Mouse (Mus musculus): ENCODE data around the gene Stard7.
A peak's percentile ranks its signal among the peaks of the same experiment; 100 is the strongest.
"Not testable (repeated sequence)": the region's sequence is repeated elsewhere in the genome, so short reads cannot be mapped to it uniquely, and the experiment has no call there.

The Stard7 gene

DNA sequence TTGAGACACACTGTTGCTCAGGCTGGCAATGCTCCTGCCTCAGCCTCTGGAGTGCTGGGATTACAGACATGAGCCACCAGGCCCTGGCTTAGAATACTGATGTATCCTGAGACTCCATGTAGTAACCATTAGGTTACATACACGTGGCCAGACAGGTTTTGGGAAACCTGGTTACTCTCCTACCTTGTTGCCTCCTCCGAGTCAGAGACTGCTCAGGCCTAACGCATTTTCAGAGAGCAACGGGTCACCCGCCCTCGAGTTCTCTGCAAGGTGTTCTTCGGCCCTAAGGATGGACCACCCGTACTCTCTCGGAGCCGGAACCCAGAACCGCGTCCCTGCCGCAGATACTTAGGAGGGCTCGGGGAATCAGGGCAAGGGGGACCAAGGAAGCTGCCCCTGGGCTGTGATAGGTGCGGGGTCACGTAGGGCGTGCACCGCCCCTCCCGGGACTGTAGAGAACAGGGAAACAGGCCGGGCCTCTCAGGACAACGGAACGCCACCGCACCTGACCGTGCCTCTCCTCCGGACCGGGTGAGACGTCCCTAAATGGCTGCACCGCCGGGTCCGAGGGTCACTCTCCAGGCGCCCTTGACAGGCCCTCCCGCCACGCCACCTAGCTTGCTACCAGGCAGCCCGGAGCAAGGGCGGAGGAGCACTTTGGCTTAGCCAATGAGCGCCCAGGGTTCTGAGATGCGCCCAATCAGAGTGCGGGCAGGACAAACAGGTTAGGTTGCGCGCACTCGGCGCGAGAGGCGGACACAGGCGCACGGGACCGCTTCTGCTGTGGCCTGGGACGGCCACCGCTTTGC is at the start of gene Stard7:
Gene Stard7 (plus strand): TSS at position 728 of the 809 bp plus-strand sequence.
- peak; percentile 92 to 94 for DNase-seq (ENCODE audit: low spot score in 2 of 2)

DNA sequence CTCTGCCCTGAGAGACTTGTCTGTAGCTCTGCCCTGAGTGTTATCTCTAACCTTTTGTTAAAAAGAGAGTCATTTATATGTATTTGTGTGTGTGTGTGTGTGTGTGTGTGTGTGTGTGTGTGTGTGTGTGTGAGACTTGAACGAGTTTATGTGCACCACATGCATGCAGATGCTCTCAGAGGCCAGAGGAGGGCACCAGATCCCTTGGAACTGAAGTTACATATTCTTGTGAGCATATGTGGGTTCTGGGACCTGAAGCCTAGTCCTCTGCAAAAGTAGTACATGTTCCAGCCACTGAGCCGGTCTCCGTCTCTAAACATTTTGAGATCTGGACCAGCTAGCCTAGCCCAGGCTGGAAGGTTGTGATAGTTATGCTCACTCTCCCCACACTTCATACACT is 44.8 kb upstream of the Stard7 start:
- no peak for DNase-seq (ENCODE audit: low spot score in 2 of 2)

DNA sequence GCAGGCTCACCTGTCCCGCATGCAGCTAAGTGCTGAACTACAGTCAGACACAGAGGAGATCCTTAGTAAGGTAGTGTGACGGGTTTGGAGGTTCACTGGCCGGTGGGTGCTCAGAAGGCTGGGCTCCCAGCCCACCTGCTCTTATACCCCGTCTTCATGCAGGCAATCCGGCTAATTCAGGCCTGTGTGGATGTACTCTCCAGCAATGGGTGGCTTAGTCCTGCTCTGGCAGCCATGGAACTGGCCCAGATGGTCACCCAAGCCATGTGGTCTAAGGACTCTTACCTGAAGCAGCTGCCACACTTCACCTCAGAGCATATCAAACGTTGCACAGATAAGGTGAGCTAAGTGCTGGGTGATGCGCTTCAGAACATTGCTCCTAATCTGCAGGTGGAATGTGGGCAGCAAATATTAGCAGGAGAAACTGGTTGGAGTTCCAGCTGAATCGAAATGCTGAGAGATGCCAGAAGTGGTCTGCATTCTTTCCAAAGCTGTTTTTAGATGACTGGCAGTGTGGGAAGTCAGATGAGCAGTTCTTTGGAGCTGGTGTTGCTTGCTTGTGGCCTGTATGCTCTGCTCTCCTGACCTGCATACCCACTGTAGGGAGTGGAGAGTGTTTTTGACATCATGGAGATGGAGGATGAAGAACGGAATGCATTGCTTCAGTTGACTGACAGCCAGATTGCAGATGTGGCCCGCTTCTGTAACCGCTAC is 32.0 kb upstream of the Stard7 start:
- no peak for DNase-seq (ENCODE audit: low spot score in 2 of 2)

DNA sequence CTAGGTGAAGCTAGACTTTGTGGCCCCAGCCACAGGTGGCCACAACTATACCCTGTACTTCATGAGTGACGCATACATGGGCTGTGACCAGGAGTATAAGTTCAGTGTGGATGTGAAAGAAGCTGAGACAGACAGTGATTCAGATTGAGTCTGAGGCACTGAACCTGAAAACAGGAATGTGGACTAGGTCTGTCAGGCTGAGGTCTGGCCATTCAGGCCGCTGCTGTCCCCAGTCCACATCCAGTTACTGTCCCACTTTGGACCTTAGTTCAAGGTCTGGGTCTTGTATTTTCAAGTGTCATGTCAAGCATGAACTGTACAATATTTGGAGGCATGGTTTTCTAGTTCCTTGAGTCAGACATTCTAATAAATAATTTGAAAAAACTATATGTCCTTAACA is 30.0 kb upstream of the Stard7 start:
- no peak for DNase-seq (ENCODE audit: low spot score in 2 of 2)

DNA sequence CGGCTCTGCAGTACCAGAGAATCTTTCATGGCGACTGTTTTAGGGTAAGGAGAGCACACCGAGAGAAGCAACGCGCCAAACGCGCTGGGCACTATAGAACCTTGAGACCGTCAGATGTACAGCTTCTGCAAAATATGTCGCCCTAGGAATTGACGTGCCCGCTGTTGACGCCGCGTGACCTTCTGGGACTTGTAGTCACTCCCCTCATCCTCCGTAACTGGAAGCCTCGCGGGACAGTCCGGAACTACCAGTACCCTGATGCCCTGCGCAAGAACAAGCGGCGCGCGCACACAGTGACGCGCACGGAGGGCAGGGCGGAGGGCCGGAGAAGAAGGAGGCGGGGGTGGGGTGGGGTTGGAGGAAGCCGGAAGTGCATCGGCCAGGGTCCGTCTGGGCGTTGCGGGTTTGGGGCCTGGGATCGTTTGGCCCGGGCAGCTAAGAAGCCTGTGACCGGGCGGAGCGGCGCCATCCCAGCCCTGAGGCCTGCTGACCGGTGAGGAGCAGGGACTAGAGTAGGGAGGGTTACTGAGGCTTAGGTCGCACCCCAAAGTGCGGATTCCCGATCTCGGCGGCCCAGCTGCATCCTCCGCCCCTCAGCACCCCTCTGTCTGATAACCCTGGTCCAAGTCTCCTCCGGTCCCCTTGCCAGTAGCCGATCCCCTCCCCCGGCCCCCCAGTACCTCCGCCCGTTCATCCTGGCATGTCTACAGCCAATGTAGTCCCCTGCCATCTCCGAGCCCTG is 22.3 kb upstream of the Stard7 start, which contains the start of the genes Ciao1 and Tmem127:
Gene Ciao1 (minus strand): TSS at position 225 of the 742 bp plus-strand sequence.
Gene Tmem127 (plus strand): TSS at position 317 of the 742 bp plus-strand sequence.
- DNase-seq (ENCODE audit: low spot score in 2 of 2): peak; percentile 84 to 97

DNA sequence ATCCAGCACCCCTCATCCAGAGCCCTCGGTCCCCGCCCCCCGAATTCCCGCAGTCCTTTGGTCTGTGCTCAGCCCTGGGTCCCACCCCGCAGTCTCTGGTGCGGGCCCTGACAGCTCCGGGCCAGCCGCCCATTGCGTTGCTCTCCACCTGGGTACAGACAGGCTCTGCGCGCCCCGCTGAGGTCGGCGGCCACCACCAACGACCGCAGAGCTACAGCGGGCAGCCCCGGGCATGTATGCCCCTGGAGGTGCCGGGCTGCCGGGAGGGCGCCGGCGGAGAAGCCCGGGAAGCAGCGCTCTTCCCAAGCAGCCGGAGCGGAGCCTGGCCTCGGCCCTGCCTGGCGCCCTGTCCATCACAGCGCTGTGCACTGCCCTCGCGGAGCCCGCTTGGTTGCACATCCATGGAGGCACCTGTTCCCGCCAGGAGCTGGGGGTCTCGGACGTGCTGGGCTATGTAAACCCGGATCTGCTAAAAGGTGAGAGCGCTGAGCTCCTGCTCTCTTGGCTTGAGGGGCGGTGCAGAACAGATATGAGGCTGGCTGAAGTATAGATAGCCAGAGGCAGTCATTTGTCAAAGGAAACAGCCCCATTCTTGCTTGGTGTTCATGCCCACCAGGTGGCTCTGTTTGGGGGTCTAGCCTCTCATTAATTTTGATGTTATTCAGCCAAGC is 21.5 kb upstream of the Stard7 start:
- peak; percentile 15 to 44 for DNase-seq (ENCODE audit: low spot score in 2 of 2)

DNA sequence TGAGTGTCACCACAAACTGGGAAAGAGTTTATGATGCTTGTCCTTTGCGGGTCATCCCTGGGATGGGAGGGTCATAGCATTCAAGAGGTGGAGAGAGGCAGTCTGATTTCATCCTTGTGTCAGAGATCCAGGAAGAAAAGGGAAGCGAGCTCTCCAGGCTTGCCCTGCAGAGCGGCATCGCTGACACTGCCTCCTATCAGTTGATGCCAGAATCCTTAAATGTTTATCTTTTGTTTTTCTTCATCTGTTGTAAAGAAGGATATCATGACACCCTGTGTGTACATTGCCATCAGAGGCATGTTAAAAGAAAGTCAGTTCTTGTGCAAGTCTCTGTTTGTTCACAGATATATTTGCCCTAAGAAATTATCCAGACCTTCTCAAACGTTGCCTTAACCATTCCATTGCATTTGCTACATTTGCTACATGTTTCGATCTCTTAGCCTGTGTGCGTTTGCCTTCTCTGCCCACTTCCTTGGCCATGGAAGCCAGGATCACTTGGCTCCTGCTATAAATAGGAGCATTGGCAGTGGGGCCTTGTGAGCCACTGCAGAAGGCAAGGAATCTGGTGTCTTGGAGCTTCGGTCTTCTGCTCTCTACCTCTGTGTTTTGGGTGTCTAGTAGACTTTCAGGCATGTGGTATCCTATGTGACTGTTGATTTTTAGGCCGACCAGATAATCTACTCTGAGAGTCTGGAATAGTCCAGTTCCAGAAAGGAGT is 19.6 kb upstream of the Stard7 start:
- DNase-seq (ENCODE audit: low spot score in 2 of 2): no peak

DNA sequence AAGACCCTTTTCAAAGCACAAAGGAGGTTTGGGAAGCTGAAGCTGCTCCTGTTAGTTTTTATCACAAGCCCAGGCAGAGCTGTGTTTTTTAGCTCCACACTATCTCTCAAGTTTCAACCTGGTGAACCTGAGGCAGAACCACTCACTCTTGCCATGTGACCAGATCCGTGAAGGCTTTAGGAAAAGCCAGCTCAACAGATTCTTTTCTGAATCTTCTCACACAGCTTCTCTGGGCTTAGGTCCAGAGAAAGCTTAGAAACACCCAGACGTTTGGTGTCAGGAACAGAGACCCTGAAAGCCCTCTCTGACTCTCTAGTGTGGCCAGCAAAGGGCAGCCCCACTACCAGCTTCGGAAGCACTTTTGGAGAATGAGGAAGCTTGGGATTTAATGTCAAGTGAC is 18.6 kb upstream of the Stard7 start:
- DNase-seq (ENCODE audit: low spot score in 2 of 2): no peak

DNA sequence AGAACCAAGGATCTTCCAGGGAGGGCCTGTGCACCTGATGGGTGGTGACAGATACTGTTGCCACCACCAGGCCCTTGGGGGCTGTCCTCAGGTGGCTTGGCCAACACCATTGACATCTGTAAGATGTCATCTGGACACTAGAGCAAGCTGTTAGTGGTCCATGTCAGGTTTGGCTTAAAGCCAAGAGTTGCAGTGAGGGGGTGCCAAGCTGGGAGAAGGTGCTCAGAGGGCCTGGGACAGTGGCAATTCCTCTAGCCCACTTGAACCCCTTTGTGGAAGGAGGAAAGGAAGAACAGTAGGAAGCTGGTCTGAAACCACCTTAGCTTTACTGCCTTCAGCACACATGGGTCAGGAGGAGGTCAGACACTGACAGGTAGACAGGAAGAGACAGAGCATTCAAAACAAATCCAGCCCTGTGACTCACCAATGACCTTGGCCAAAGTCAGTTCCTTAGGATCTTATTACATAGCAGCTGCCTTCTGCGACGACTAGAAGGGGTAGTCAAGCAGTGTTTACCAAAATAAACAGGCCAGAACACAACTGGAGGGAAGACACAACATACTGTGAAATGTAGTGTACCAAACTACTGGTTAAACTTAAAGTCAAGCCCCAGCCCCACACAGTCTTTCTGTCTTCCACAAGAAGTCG is 18.0 kb upstream of the Stard7 start:
- DNase-seq (ENCODE audit: low spot score in 2 of 2): no peak

DNA sequence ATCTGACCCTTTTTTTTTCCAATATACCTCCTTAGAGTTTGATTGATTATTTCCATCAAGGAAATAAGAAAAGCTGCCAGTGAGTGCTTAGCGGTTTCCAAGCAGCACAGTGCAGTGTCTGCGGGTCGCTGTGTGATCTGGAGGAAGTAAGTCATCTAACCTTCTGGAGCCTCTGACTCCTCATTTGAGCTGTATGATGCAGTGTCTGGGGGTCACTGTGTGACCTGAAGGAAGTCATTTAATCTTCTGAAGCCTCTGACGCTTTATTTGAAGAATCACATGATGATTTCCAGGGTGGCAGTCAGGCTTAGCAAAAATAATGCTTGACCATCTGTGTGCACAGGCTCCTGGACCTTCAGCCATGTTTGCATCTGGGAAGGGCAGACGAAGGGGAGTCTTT is 17.2 kb upstream of the Stard7 start:
- no peak for DNase-seq (ENCODE audit: low spot score in 2 of 2)

DNA sequence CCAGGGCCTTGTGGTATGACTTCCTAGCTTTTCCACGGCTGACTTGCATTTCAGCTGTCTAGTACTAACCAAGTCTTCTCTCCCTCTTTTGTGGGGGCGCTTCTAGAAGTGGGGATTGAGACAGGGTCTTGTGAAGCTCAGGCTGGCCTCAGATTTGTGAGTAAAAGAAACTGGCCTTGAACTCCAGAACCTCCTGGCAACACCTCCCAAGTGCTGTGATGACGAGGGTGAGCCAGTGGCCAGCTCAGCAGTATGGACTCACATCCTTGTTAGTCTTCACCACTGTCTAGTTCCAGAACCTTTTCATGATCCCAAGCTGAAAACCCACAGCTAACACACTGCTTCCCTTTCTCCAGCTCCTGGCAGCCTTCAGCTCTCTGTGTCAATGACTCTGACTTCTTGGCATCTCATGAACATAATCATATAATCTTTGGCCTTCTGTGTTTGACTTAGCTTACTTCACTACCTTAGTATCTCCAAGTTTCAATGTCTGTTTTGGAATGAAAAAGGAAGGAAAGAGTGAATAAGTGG is 15.3 kb upstream of the Stard7 start:
- no peak for DNase-seq (ENCODE audit: low spot score in 2 of 2)

DNA sequence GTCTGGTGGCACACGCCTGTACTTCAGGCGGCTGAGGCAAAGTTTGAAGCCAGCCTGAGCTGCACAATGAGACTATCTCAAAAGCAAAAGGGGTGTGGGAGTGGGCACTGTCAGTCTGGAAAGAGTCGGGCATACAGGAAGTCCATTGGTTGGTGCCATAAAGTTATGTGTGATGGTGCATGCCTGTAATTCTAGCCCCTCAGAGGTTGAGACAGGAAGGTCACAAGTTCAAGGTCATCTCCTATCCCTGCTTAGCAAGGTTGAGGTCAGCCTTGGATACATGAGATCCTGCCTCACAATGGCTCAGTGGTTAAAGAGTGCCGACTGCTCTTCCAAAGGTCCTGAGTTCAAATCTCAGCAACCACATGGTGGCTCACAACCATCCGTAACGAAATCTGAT is 14.7 kb upstream of the Stard7 start:
- DNase-seq (ENCODE audit: low spot score in 2 of 2): no peak

DNA sequence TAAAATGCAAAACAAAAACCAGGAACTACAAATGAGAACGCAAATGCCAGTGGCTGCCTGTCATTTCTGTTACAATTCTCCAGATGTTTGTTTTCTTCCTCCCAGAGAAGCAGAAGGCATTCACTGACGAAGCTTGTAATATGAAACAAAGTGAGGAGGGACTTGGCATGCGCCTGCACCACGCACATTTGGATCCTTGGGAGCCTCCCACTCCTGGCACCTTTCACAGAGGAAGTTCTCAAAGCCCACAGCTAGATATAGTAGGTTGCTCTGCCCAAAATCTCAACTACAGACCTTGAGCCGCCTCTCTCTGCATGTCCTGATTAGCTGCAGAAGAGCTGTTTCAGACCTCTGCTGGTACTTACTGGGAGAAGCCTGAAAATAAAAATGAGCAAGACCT is 10.7 kb upstream of the Stard7 start:
- no peak for DNase-seq (ENCODE audit: low spot score in 2 of 2)

DNA sequence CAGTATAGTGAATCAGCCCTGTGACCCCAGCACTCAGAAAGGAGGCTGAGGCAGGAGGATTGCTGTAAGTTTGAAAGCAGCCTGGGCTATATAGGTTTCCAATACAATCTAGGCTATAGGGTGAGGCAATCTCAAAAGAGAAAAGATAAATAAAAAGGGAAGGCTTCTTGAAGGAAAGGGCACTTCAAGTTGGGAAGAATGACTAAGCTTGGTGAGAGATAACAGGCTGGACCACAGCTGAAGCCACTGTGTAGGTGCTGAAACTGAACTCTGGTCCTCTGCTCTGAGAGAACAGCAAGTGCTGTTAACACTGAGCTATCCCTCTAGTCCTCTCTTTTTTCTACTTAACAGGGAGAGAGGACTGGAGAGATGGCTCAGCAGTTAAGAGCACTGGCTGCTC is 7.5 kb upstream of the Stard7 start:
- DNase-seq (ENCODE audit: low spot score in 2 of 2): no peak

DNA sequence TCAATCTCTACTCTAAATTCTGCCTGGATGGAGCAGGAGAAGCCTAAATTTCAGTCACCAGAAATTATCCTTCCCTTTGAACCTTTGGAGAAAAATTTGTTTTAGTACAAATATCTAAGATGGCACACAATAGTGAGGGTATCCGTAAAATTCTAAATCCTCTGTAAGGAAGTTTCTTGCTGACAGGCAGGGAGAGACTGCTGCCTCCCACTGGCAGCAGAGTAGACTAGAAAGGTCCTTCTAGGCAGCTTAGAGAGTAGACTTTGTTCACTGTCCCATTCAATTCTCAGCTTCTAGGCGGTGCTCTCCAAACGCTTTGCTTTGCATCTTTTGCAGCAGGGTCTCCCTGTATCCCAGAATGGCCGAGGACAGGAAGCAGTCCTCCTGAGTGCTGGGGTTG is 2.2 kb upstream of the Stard7 start:
- no peak for DNase-seq (ENCODE audit: low spot score in 2 of 2)

DNA sequence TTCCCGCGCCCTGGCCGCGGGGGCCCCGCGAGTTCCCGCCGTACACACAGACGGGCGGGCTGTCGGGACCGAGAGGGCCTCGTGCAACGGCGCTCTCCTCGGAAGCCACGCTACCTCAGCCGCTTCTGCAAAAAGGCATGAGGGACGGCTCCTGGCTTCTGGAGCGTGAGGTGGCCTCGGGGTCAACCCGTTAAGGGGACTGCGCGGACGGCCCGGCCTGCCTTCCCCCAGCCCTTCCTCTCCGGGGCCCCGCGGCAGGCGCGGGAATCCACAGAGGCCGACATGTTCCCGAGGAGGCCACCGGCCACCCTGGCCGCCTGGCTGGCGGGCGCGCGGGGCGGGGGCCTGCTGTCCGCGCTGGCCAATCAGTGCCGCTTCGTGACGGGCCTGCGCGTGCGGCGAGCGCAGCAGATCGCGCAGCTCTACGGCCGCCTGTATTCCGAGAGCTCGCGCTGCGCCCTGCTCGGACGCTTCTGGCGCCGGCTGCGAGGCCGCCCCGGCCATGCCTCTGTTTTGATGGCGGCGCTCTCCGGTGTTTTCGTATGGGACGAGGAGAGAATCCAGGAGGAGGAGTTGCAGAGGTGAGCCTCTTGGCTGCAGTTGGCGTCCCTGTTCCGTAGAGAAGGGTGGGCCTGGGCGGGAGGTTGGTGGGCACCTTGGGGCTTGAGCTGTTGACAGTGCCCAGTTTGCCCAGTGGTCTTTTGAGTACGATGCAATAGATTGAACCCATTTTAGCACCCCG is 453 bp downstream of the Stard7 start:
- peak; percentile 79 to 80 for DNase-seq (ENCODE audit: low spot score in 2 of 2)

DNA sequence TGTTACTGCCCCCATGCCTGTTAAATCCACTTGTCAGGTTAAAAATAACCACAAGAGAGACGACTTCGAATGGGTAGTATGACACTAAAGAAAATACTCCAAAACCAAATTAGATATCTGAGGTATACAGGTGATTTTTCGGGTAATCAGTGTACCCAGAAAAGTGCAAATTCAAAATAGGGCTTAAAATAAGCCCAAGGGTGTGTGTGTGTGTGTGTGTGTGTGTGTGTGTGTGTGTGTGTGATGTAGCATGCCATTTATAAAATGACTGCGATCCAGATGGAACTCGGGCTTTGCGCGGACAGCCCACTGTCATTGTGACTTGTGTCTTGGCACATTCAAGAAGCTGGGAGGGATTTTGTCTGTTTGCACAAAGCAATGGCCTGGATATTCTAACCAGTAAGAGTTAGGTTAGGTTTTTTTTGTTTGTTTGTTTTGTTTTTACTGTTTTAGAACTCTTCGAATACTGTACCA is 1.1 kb downstream of the Stard7 start:
- DNase-seq (ENCODE audit: low spot score in 2 of 2): no peak

DNA sequence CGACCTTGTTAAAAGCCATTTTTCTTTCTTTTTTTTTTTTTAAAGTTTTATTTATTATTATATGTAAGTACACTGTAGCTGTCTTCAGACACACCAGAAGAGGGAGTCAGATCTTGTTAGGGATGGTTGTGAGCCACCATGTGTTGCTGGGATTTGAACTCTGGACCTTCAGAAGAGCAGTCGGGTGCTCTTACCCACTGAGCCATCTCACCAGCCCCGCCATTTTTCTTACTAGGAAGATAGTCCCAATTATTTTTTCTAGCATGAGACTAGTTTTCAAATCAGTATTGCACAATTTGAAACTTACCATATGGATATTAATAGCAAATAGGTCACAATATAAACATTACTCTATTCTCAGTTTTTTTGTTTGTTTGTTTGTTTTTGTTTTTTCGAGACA is 2.0 kb downstream of the Stard7 start:
- DNase-seq (ENCODE audit: low spot score in 2 of 2): not testable (repeated sequence)

DNA sequence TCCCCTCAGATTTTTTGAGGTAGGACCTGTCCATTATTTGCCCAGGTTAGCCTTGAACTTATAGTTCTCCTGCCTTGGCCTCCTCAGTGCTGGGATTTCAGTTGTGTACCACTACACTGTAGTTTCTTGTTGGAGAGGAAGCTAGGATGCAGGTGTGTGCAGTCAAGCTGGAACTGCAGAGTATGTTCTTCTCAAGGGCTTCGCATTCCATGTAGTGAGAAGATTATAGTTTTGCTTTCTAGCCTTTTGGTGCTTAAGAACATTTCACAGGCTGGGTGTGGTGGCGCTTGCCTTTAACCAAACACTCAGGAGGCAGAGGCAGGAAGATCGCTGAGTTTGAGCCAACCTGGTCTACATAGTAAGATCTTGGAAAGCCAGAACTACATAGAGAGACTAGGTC is 2.8 kb downstream of the Stard7 start:
- DNase-seq (ENCODE audit: low spot score in 2 of 2): no peak

DNA sequence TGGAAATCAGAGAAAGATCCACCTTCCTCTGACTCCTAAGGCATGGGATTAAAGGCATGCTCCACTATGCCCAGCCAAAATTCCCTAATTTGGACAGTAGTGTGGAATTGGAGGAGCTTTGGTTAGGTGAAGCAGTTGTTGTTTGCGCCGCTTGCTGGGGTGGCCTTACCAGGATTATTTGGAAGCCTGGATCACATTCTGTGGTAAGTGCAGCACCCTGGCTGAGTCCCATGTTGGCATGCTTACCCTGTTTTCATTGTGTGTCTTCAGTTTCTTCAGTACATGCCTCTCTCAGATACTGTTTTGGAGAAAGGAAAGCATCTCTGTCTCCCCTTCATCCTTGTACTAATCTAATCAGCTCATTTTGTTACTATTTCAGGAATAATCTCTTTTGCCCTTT is 4.6 kb downstream of the Stard7 start:
- no peak for DNase-seq (ENCODE audit: low spot score in 2 of 2)
